Mouse (Mus musculus): Measurements from ENCODE around the gene Fyn.

- TF ChIP-seq CTCF (IDR thresholded peaks at IDR 0.05; ENCODE audit: low read depth) = no peak
- no peak for TF ChIP-seq EP300 (IDR thresholded peaks at IDR 0.05; ENCODE audit: low read depth)
Observed at GRCm38 (mm10) chr10:39379721-39380370, 11.2 kb downstream of the Fyn start.

Measured in liver, postnatal 0 days (tissue).